Mouse (Mus musculus): ENCODE measurements around the gene Klhl32. TPM values are rescaled to one million over a fixed set of nuclear protein-coding genes. Genes with fewer than 3 reads are reported as not detected.
"Not testable (repeated sequence)": the region's sequence is repeated elsewhere in the genome, so short reads cannot be mapped to it uniquely, and the experiment has no call there.

The Klhl32 gene
- total RNA-seq, 4 experiments from 2014 or later, result 0.07 to 0.17 (median 0.11) TPM; not detected in 1

GRCm38 (mm10) chr4:24796229-24796628 is 54.7 kb downstream of the Klhl32 start:
- no peak for DNase-seq (ENCODE audit: low spot score in 2 of 2)

GRCm38 (mm10) chr4:24795180-24795579 is 55.7 kb downstream of the Klhl32 start:
- no peak for DNase-seq (ENCODE audit: low spot score in 2 of 2)

GRCm38 (mm10) chr4:24793726-24794345 is 57.1 kb downstream of the Klhl32 start:
- DNase-seq (ENCODE audit: low spot score in 2 of 2), result no peak

- DNase-seq (ENCODE audit: low spot score in 2 of 2), result no peak
Observed at GRCm38 (mm10) chr4:24792416-24792981, 58.4 kb downstream of the Klhl32 start.

- DNase-seq (ENCODE audit: low spot score in 2 of 2), result no peak
Observed at GRCm38 (mm10) chr4:24789331-24789730, 61.6 kb downstream of the Klhl32 start.

- DNase-seq (ENCODE audit: low spot score in 2 of 2), result no peak
Observed at GRCm38 (mm10) chr4:24785757-24786532, 65.0 kb downstream of the Klhl32 start.

GRCm38 (mm10) chr4:24765919-24766318 is 85.0 kb downstream of the Klhl32 start:
- no peak for DNase-seq (ENCODE audit: low spot score in 2 of 2)

- DNase-seq (ENCODE audit: low spot score in 2 of 2), result no peak
Observed at GRCm38 (mm10) chr4:24765469-24765868, 85.5 kb downstream of the Klhl32 start.

- no peak for DNase-seq (ENCODE audit: low spot score in 2 of 2)
Observed at GRCm38 (mm10) chr4:24764558-24764957, 86.4 kb downstream of the Klhl32 start.

GRCm38 (mm10) chr4:24763451-24763850 is 87.5 kb downstream of the Klhl32 start:
- no peak for DNase-seq (ENCODE audit: low spot score in 2 of 2)

GRCm38 (mm10) chr4:24758954-24759353 is 92.0 kb downstream of the Klhl32 start:
- no peak for DNase-seq (ENCODE audit: low spot score in 2 of 2)

GRCm38 (mm10) chr4:24752517-24753208 is 98.3 kb downstream of the Klhl32 start:
- no peak for DNase-seq (ENCODE audit: low spot score in 2 of 2)

GRCm38 (mm10) chr4:24737080-24737479 is 113.8 kb downstream of the Klhl32 start:
- no peak for DNase-seq (ENCODE audit: low spot score in 2 of 2)

- DNase-seq (ENCODE audit: low spot score in 2 of 2), result no peak
Observed at GRCm38 (mm10) chr4:24720834-24721233, 130.1 kb downstream of the Klhl32 start.

- DNase-seq (ENCODE audit: low spot score in 2 of 2), result no peak
Observed at GRCm38 (mm10) chr4:24715559-24715958, 135.4 kb downstream of the Klhl32 start.

GRCm38 (mm10) chr4:24714367-24714766 is 136.6 kb downstream of the Klhl32 start:
- no peak for DNase-seq (ENCODE audit: low spot score in 2 of 2)

- no peak for DNase-seq (ENCODE audit: low spot score in 2 of 2)
Observed at GRCm38 (mm10) chr4:24698528-24699117, 152.3 kb downstream of the Klhl32 start.

- DNase-seq (ENCODE audit: low spot score in 2 of 2), result no peak
Observed at GRCm38 (mm10) chr4:24680080-24680479, 170.8 kb downstream of the Klhl32 start.

GRCm38 (mm10) chr4:24670007-24670406 is 180.9 kb downstream of the Klhl32 start:
- no peak for DNase-seq (ENCODE audit: low spot score in 2 of 2)

- no peak for DNase-seq (ENCODE audit: low spot score in 2 of 2)
Observed at GRCm38 (mm10) chr4:24659218-24659617, 191.7 kb downstream of the Klhl32 start.

GRCm38 (mm10) chr4:24644735-24645134 is 206.2 kb downstream of the Klhl32 start:
- not testable (repeated sequence) for DNase-seq (ENCODE audit: low spot score in 2 of 2)

- DNase-seq (ENCODE audit: low spot score in 2 of 2), result no peak
Observed at GRCm38 (mm10) chr4:24642306-24642705, 208.6 kb downstream of the Klhl32 start.

All from gastrocnemius, adult 8-10 months (tissue).